Mouse (Mus musculus): ENCODE measurements around the gene Fibcd1.

DNA sequence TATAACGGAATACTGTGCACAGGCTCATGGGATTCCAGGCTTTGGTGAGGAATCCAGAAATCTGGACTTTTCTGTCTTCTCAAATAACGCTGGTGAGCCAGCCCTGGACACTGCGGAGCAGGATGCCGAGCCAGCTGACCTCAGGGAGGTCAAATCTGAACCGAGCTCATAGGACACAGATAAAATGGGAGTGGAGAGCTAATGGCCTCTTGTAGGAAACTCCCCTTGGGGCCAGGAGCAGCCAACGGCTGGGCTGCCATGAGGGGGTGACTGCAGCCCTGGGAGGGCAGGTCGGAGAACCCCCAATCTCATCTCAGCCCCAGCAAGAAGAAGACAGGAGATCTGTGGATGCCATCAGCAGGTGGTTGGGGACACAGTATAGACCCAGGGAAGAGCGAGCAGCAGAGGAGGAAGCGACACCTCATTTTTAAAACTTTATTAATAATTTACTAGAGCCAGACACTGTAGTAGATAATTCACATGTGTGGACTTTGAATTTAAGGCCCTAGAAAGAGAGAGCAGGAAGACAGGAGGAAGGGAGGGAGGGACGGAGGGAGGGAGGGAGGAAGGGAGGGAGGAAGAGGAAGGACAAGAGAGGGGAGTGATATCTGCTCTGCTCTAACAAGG, 22.8 kb upstream of the Fibcd1 start:
- TF ChIP-seq CTCF (IDR thresholded peaks at IDR 0.05; ENCODE audit: control insufficient read depth, insufficient read depth, insufficient replicate concordance, low read depth, low read length) (no peak), POLR2A (IDR thresholded peaks at IDR 0.05; ENCODE audit: control insufficient read depth, low read depth, low read length) (no peak)

All from testis, adult 2 months (tissue).